Mouse (Mus musculus) G1E (cell line): ENCODE results near the gene Grk1. TPM values are rescaled to one million over a fixed set of nuclear protein-coding genes. Genes with fewer than 3 reads are reported as not detected.

Experiments used
- ATAC-seq: 2 replicates; pipeline ENCODE4 v1.8.0; 2016; ENCODE audit warnings: mild to moderate bottlenecking; ENCODE audit not compliant: insufficient number of reproducible peaks, poor library complexity, low FRiP score, severe bottlenecking; ENCODE audit errors: extremely low read depth
- DNase-seq: peaks from one replicate; pipeline ENCODE4 v3.0.0; 2012; ENCODE audit warnings: low spot score
- H3K27me3 ChIP-seq: 2 replicates; pipeline ENCODE4 v1.6.1; 2012; ENCODE audit warnings: mild to moderate bottlenecking, low read length, inconsistent platforms; ENCODE audit not compliant: insufficient read depth
- H3K36me3 ChIP-seq: replicated peaks from 2 replicates; pipeline ENCODE3; 2012; ENCODE audit warnings: mild to moderate bottlenecking, inconsistent platforms
- H3K4me1 ChIP-seq: 2 replicates; pipeline ENCODE4 v1.6.1; 2012; ENCODE audit warnings: low read depth, low read length, inconsistent platforms, mixed read lengths; ENCODE audit not compliant: insufficient read depth
- H3K4me3 ChIP-seq: 2 replicates; pipeline ENCODE4 v1.5.1; 2012; ENCODE audit warnings: low read depth, mild to moderate bottlenecking, inconsistent platforms, low read length, moderate library complexity, mixed read lengths
- H3K9me3 ChIP-seq: replicated peaks from 2 replicates; pipeline ENCODE4 v1.6.1; 2012; ENCODE audit warnings: inconsistent platforms
- CTCF ChIP-seq: IDR thresholded peaks from 2 replicates; pipeline ENCODE4 v1.5.1; 2012; ENCODE audit warnings: low read depth, low read length, inconsistent platforms, mixed read lengths
- GATA1 ChIP-seq: IDR thresholded peaks from 2 replicates; pipeline ENCODE4 v1.6.1; 2012; ENCODE audit warnings: borderline replicate concordance, low read length, inconsistent platforms, mixed read lengths
- GATA2 ChIP-seq: IDR thresholded peaks from 2 replicates; pipeline ENCODE4 v1.6.1; 2012; ENCODE audit warnings: low read depth, low read length, inconsistent platforms, borderline replicate concordance
- POLR2AphosphoS5 ChIP-seq: IDR thresholded peaks from 2 replicates; pipeline ENCODE4 v1.6.1; 2012; ENCODE audit warnings: low read depth, low read length, inconsistent platforms; ENCODE audit not compliant: insufficient replicate concordance
- TAL1 ChIP-seq: conservative IDR thresholded peaks from 2 replicates; pipeline ENCODE4 v1.6.1; 2012; ENCODE audit warnings: low read depth, low read length, inconsistent platforms, mixed read lengths
- polyA plus RNA-seq: library from polyadenylated mRNA; stranded (reverse); fragments of >175 nt; gene quantifications from 2 replicates; pipeline ENCODE4 v1.2.3, GENCODE M21; 2012
- total RNA-seq, 2 experiments: library from RNA; stranded (forward) in 1 of 2; stranded (reverse) in 1 of 2; fragments of 200-1000 nt in 1 of 2; fragments of >200 nt in 1 of 2; fragmentation: Nextera tagmentation in 1 of 2; gene quantifications; 2 replicates each; pipeline ENCODE4 v1.2.3; 2014 to 2017

Grk1 gene
- total and polyA plus RNA-seq, 3 experiments: 0.01 to 0.05 TPM; not detected in 1

GRCm38 (mm10) chr8:13434889-13435288 lies 30.0 kb downstream of the Grk1 start, which contains the start of gene Tmem255b:
Tmem255b (plus strand) TSS chr8:13435189.
- DNase-seq (no peak), ATAC-seq (no peak)
- no peaks in the 10 kb centered on the region for H3K4me1 ChIP-seq
- H3K36me3 ChIP-seq: no peaks in the 10 kb centered on the region
- no peak within 1 kb of the TSS for H3K4me3 ChIP-seq
- no peak for TF ChIP-seq TAL1
- TF ChIP-seq GATA2: no peak
- no peak for TF ChIP-seq GATA1
- no peak for TF ChIP-seq CTCF
- TF ChIP-seq POLR2AphosphoS5: no peak
- peaks cover 12% of the 10 kb centered on the region for H3K27me3 ChIP-seq
- no peaks in the 10 kb centered on the region for H3K9me3 ChIP-seq

DNA sequence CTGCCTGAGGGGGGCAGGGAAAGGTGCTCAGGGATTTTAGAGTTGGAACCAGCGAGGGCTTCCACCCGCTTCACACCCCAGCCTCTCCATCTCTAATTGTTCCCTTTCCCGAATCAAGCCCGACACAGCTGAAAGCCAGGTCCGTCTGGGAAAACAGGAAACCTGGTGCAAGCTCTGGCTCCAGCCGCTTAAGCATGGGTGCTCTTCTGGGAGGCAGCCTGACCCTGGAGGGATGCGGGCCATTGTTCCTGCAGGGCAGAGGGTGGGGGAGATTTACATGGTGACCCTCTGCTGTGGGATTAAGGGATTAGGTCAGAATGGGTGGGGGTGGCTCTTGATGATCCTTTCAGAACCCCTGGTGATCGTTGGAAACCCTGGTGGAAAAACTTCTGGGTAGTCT lies 31.2 kb downstream of the Grk1 start:
- no peaks in the 10 kb centered on the region for H3K9me3 ChIP-seq
- no peak for TF ChIP-seq GATA1
- TF ChIP-seq GATA2: no peak
- TF ChIP-seq CTCF: no peak
- TF ChIP-seq TAL1: no peak
- ATAC-seq (no peak), DNase-seq (no peak)
- H3K4me3 ChIP-seq: no peak overlapping the region
- no peaks in the 10 kb centered on the region for H3K4me1 ChIP-seq
- H3K36me3 ChIP-seq: no peaks in the 10 kb centered on the region
- peaks cover 9% of the 10 kb centered on the region for H3K27me3 ChIP-seq

- Histone ChIP-seq H3K36me3 (no peaks in the 10 kb centered on the region), H3K4me1 (no peaks in the 10 kb centered on the region), H3K27me3 (peaks cover 9% of the 10 kb centered on the region), H3K9me3 (no peaks in the 10 kb centered on the region), H3K4me3 (no peak overlapping the region)
- ATAC-seq (no peak), DNase-seq (no peak)
- TF ChIP-seq TAL1: no peak
- no peak for TF ChIP-seq GATA1
- TF ChIP-seq POLR2AphosphoS5: no peak
- TF ChIP-seq CTCF: no peak
- TF ChIP-seq GATA2: no peak
Measured at GRCm38 (mm10) chr8:13437531-13437930, 32.6 kb downstream of the Grk1 start.

GRCm38 (mm10) chr8:13442152-13442551 lies 37.3 kb downstream of the Grk1 start:
- H3K27me3 ChIP-seq: peaks cover 4% of the 10 kb centered on the region
- no peaks in the 10 kb centered on the region for H3K36me3 ChIP-seq
- DNase-seq (no peak), ATAC-seq (no peak)
- no peak overlapping the region for H3K4me3 ChIP-seq
- H3K9me3 ChIP-seq: no peaks in the 10 kb centered on the region
- TF ChIP-seq GATA1 (no peak), TAL1 (no peak), GATA2 (no peak), POLR2AphosphoS5 (no peak), CTCF (no peak)
- no peaks in the 10 kb centered on the region for H3K4me1 ChIP-seq

DNA sequence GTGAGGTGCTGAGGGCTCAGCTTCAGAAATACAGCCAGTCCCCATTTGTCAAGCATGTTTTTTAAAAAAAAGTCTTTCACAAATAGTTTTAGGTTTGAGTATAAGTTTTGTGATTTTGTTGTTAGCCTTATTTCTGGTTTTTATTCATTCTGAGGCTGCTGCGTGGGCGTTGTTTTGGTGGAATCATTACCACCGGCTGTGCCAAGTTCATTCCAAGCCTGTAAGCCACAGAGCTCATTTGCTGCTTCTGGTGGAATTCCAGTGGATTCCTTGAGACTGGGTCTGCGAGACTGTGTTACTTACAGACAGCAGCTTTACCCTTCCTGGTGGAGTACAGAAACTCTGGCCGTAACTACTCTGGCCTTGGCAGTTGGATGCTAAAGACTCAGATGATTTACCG lies 41.6 kb downstream of the Grk1 start:
- no peak for ATAC-seq
- TF ChIP-seq GATA2 (no peak), GATA1 (no peak), POLR2AphosphoS5 (no peak), CTCF (no peak), TAL1 (no peak)

DNA sequence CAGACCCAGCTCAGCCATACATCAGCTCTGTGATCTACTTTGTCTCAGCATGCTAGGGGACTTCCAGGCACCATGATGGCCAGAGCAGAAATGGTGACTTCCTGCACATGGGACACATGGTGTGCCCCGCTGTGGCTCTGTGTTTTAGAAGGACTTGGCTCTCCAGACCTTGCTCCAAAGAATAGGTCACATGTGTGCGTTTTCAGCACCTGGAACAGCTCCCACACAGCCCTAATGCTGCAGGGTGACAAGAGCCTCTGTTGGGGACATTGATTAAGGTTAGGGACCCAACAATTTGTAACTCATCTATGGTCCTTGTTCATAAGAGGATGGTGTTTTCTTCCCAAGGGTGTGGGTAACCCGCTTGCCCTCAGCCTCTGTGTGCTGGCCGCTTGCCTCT lies 43.3 kb downstream of the Grk1 start:
- Histone ChIP-seq H3K27me3 (0 out of 2 replicates have a peak, but pooled peaks cover 4% of the 10 kb centered on the region), H3K9me3 (no peaks in the 10 kb centered on the region), H3K4me1 (no peaks in the 10 kb centered on the region), H3K4me3 (no peak overlapping the region), H3K36me3 (no peaks in the 10 kb centered on the region)
- ATAC-seq (no peak), DNase-seq (no peak)
- TF ChIP-seq CTCF (no peak), GATA1 (no peak), TAL1 (no peak), GATA2 (no peak), POLR2AphosphoS5 (no peak)

More for the DNA sequence above, 41.6 kb downstream of the Grk1 start:
- no peaks in the 10 kb centered on the region for H3K36me3 ChIP-seq
- no peaks in the 10 kb centered on the region for H3K4me1 ChIP-seq
- no peak overlapping the region for H3K4me3 ChIP-seq
- no peak for DNase-seq
- 0 out of 2 replicates have a peak, but pooled peaks cover 4% of the 10 kb centered on the region for H3K27me3 ChIP-seq
- no peaks in the 10 kb centered on the region for H3K9me3 ChIP-seq

GRCm38 (mm10) chr8:13451747-13452277 lies 46.9 kb downstream of the Grk1 start:
- no peak overlapping the region for H3K4me3 ChIP-seq
- peaks cover 7% of the 10 kb centered on the region; the same call in 1 of the 2 replicates for H3K27me3 ChIP-seq
- ATAC-seq (no peak), DNase-seq (no peak)
- H3K9me3 ChIP-seq: no peaks in the 10 kb centered on the region
- TF ChIP-seq TAL1 (no peak), GATA1 (no peak), CTCF (no peak), GATA2 (no peak), POLR2AphosphoS5 (no peak)
- H3K4me1 ChIP-seq: no peaks in the 10 kb centered on the region
- H3K36me3 ChIP-seq: no peaks in the 10 kb centered on the region
